Mouse (Mus musculus): ENCODE results near the gene Letm1.

- TF ChIP-seq CTCF (conservative IDR thresholded peaks at IDR 0.05; ENCODE audit: low read length) (no peak), NANOG (IDR thresholded peaks at IDR 0.05; ENCODE audit: borderline replicate concordance, low read length) (no peak), POU5F1 (IDR thresholded peaks at IDR 0.05; ENCODE audit: borderline replicate concordance, low read length) (no peak)
Measured at GRCm38 (mm10) chr5:33733837-33734236, 48.8 kb downstream of the Letm1 start.

Measured in E14TG2a.4 (cell line).